Mouse (Mus musculus): Measurements from ENCODE around the gene Gm6993. TPM values are rescaled to one million over a fixed set of nuclear protein-coding genes. Genes with fewer than 3 reads are reported as not detected.

Gene Gm6993
- polyA plus RNA-seq, 1 experiment, result not detected

GRCm38 (mm10) chr12:31265005-31265721 is 24.6 kb downstream of the Gm6993 start, which contains the start of gene Lamb1:
TSS of gene Lamb1 (plus strand) at chr12:31265234.
- TF ChIP-seq EP300 (IDR thresholded peaks at IDR 0.05; ENCODE audit: insufficient read depth, low read depth, low read length) (no peak), POLR2A (IDR thresholded peaks at IDR 0.05; ENCODE audit: insufficient read depth, low read length) (no peak), CTCF (IDR thresholded peaks at IDR 0.05; ENCODE audit: low read depth, low read length) (no peak)
- H3K36me3 ChIP-seq (ENCODE audit: control insufficient read depth, insufficient read depth, low read length, poor library complexity, severe bottlenecking), result peaks cover 14% of the 10 kb centered on the region
- H3K9me3 ChIP-seq (replicated peaks; ENCODE audit: control insufficient read depth, insufficient read depth, low read length, poor library complexity, severe bottlenecking), result no peaks in the 10 kb centered on the region
- peak within 1 kb of the TSS; percentile 97 for H3K4me3 ChIP-seq (ENCODE audit: low read depth, low read length)
- peaks cover 7% of the 10 kb centered on the region for H3K4me1 ChIP-seq (ENCODE audit: control insufficient read depth, insufficient read depth, low read length)
- H3K27ac ChIP-seq (ENCODE audit: insufficient read depth, low read length), result 0 out of 2 replicates have a peak within 1 kb of the TSS, but pooled peaks have one; percentile 20
- H3K9ac ChIP-seq (ENCODE audit: low read depth, poor library complexity, severe bottlenecking), result peak within 1 kb of the TSS; percentile 86
- H3K27me3 ChIP-seq (ENCODE audit: control insufficient read depth, insufficient read depth, low read length, poor library complexity, severe bottlenecking), result peaks cover 4% of the 10 kb centered on the region; the same call in 1 of the 2 replicates

- TF ChIP-seq POLR2A (IDR thresholded peaks at IDR 0.05; ENCODE audit: insufficient read depth, low read length), result no peak
- no peak for TF ChIP-seq CTCF (IDR thresholded peaks at IDR 0.05; ENCODE audit: low read depth, low read length)
- no peaks in the 10 kb centered on the region for H3K9me3 ChIP-seq (replicated peaks; ENCODE audit: control insufficient read depth, insufficient read depth, low read length, poor library complexity, severe bottlenecking)
- peaks cover 4% of the 10 kb centered on the region; the same call in 1 of the 2 replicates for H3K27me3 ChIP-seq (ENCODE audit: control insufficient read depth, insufficient read depth, low read length, poor library complexity, severe bottlenecking)
- H3K36me3 ChIP-seq (ENCODE audit: control insufficient read depth, insufficient read depth, low read length, poor library complexity, severe bottlenecking), result peaks cover 17% of the 10 kb centered on the region
- H3K9ac ChIP-seq (ENCODE audit: low read depth, poor library complexity, severe bottlenecking), result peak overlapping the region; percentile 86
- H3K4me1 ChIP-seq (ENCODE audit: control insufficient read depth, insufficient read depth, low read length), result peaks cover 7% of the 10 kb centered on the region
- H3K27ac ChIP-seq (ENCODE audit: insufficient read depth, low read length), result no peak overlapping the region
- peak overlapping the region; percentile 97 for H3K4me3 ChIP-seq (ENCODE audit: low read depth, low read length)
These were observed 25.3 kb downstream of the Gm6993 start for GRCm38 (mm10) chr12:31265722-31266431.

GRCm38 (mm10) chr12:31266686-31267085 is 26.1 kb downstream of the Gm6993 start:
- TF ChIP-seq EP300 (IDR thresholded peaks at IDR 0.05; ENCODE audit: insufficient read depth, low read depth, low read length), result no peak
- TF ChIP-seq CTCF (IDR thresholded peaks at IDR 0.05; ENCODE audit: low read depth, low read length), result no peak
- no peak for TF ChIP-seq POLR2A (IDR thresholded peaks at IDR 0.05; ENCODE audit: insufficient read depth, low read length)
- Histone ChIP-seq H3K36me3 (ENCODE audit: control insufficient read depth, insufficient read depth, low read length, poor library complexity, severe bottlenecking) (peaks cover 17% of the 10 kb centered on the region), H3K27me3 (ENCODE audit: control insufficient read depth, insufficient read depth, low read length, poor library complexity, severe bottlenecking) (peaks cover 4% of the 10 kb centered on the region; the same call in 1 of the 2 replicates), H3K27ac (ENCODE audit: insufficient read depth, low read length) (no peak overlapping the region), H3K9me3 (replicated peaks; ENCODE audit: control insufficient read depth, insufficient read depth, low read length, poor library complexity, severe bottlenecking) (no peaks in the 10 kb centered on the region), H3K9ac (ENCODE audit: low read depth, poor library complexity, severe bottlenecking) (peak overlapping the region; percentile 86; the same call in 1 of the 2 replicates), H3K4me1 (ENCODE audit: control insufficient read depth, insufficient read depth, low read length) (peaks cover 8% of the 10 kb centered on the region), H3K4me3 (ENCODE audit: low read depth, low read length) (peak overlapping the region; percentile 59)

- Histone ChIP-seq H3K4me1 (ENCODE audit: control insufficient read depth, insufficient read depth, low read length) (peaks cover 10% of the 10 kb centered on the region), H3K9ac (ENCODE audit: low read depth, poor library complexity, severe bottlenecking) (no peak overlapping the region), H3K27me3 (ENCODE audit: control insufficient read depth, insufficient read depth, low read length, poor library complexity, severe bottlenecking) (peaks cover 4% of the 10 kb centered on the region; the same call in 1 of the 2 replicates), H3K9me3 (replicated peaks; ENCODE audit: control insufficient read depth, insufficient read depth, low read length, poor library complexity, severe bottlenecking) (no peaks in the 10 kb centered on the region), H3K4me3 (ENCODE audit: low read depth, low read length) (no peak overlapping the region), H3K27ac (ENCODE audit: insufficient read depth, low read length) (no peak overlapping the region), H3K36me3 (ENCODE audit: control insufficient read depth, insufficient read depth, low read length, poor library complexity, severe bottlenecking) (peaks cover 23% of the 10 kb centered on the region)
- TF ChIP-seq EP300 (IDR thresholded peaks at IDR 0.05; ENCODE audit: insufficient read depth, low read depth, low read length) (no peak), CTCF (IDR thresholded peaks at IDR 0.05; ENCODE audit: low read depth, low read length) (no peak), POLR2A (IDR thresholded peaks at IDR 0.05; ENCODE audit: insufficient read depth, low read length) (no peak)
These were observed 26.8 kb downstream of the Gm6993 start for GRCm38 (mm10) chr12:31267363-31267762.

GRCm38 (mm10) chr12:31268315-31268714 is 27.7 kb downstream of the Gm6993 start:
- no peak overlapping the region for H3K27ac ChIP-seq (ENCODE audit: insufficient read depth, low read length)
- H3K4me1 ChIP-seq (ENCODE audit: control insufficient read depth, insufficient read depth, low read length), result peaks cover 10% of the 10 kb centered on the region

More at GRCm38 (mm10) chr12:31268315-31268714, 27.7 kb downstream of the Gm6993 start:
- TF ChIP-seq EP300 (IDR thresholded peaks at IDR 0.05; ENCODE audit: insufficient read depth, low read depth, low read length) (no peak), CTCF (IDR thresholded peaks at IDR 0.05; ENCODE audit: low read depth, low read length) (no peak), POLR2A (IDR thresholded peaks at IDR 0.05; ENCODE audit: insufficient read depth, low read length) (no peak)
- Histone ChIP-seq H3K4me3 (ENCODE audit: low read depth, low read length) (no peak overlapping the region), H3K36me3 (ENCODE audit: control insufficient read depth, insufficient read depth, low read length, poor library complexity, severe bottlenecking) (peaks cover 31% of the 10 kb centered on the region), H3K9ac (ENCODE audit: low read depth, poor library complexity, severe bottlenecking) (no peak overlapping the region), H3K9me3 (replicated peaks; ENCODE audit: control insufficient read depth, insufficient read depth, low read length, poor library complexity, severe bottlenecking) (no peaks in the 10 kb centered on the region), H3K27me3 (ENCODE audit: control insufficient read depth, insufficient read depth, low read length, poor library complexity, severe bottlenecking) (peaks cover 4% of the 10 kb centered on the region; the same call in 1 of the 2 replicates)

Data from ES-Bruce4 (cell line).